Mouse (Mus musculus) testis, adult 2 months (tissue): ENCODE data around the gene Gpr68.

ENCODE experiments used
- CTCF ChIP-seq: fragments of 200-500 bp; IDR thresholded peaks from 2 replicates; pipeline ENCODE4 v1.5.1; 2012; ENCODE audit warnings: low read depth, mild to moderate bottlenecking, inconsistent platforms, low read length, moderate library complexity; ENCODE audit not compliant: control insufficient read depth, insufficient read depth, insufficient replicate concordance
- POLR2A ChIP-seq: fragments of 200-500 bp; IDR thresholded peaks from 2 replicates; pipeline ENCODE4 v1.6.1; 2012; ENCODE audit warnings: low read depth, mild to moderate bottlenecking, inconsistent platforms, low read length, moderate library complexity; ENCODE audit not compliant: control insufficient read depth

- TF ChIP-seq CTCF, result no peak
- TF ChIP-seq POLR2A, result no peak
Observed at GRCm38 (mm10) chr12:100865072-100865471, 42.9 kb downstream of the Gpr68 start.
